In the genomic region with DNA sequence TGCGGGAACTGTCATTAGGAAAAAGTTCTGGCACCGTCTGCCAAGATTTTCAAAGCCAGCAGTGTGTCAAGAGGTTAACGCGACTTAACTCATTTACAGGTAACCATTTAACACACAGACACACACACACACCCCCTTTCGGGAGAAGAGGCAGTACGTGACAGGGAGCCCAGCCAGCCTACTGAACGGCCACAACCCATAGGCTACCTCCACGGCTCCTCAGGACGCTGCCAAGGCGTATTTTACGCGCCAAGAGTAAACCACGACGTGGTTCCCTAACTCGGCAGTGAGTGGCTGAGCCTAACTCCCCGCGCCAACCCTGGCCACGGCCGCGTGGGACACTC, we compare ENCODE assay signal across 8 mouse cellular contexts. TPM values are rescaled to one million over a fixed set of nuclear protein-coding genes. Genes with fewer than 3 reads are reported as not detected.
DNase-seq lines count a peak whose midpoint lies in the region; ATAC-seq lines count a peak whose summit lies in the region.

No protein-coding gene starts in this region.

- peaks cover 43% of the 10 kb centered on the region for H3K4me1 ChIP-seq in heart, embryonic 15.5 days (replicated peaks)
- H3K4me1 ChIP-seq in hindbrain, embryonic 11.5 days (replicated peaks; ENCODE audit: control insufficient read depth, insufficient read depth, low read length): peaks cover 5% of the 10 kb centered on the region; the same call in 1 of the 2 replicates
- H3K4me1 ChIP-seq in midbrain, embryonic 13.5 days (replicated peaks): peaks cover 54% of the 10 kb centered on the region

- H3K9ac ChIP-seq in heart, embryonic 15.5 days: peak overlapping the region; percentile 91
- peak overlapping the region; percentile 97 for H3K9ac ChIP-seq in hindbrain, embryonic 11.5 days (ENCODE audit: low read depth, low read length)
- H3K9ac ChIP-seq in midbrain, embryonic 13.5 days (replicated peaks): peak overlapping the region; percentile 99

- intact Hi-C loops in heart, postnatal 36 days (cut with DNase I): loop anchor here (5.0 to 10.0 kb wide), 4 partner anchors 127 to 1781 kb away; partner anchors contain the start of genes Coq7, Gde1, Rps13 and Smg1

- no peaks in the 10 kb centered on the region for H3K27me3 ChIP-seq in heart, embryonic 15.5 days
- H3K27me3 ChIP-seq in hindbrain, embryonic 11.5 days (ENCODE audit: control insufficient read depth, insufficient read depth, low read length): no peaks in the 10 kb centered on the region
- no peaks in the 10 kb centered on the region for H3K27me3 ChIP-seq in midbrain, embryonic 13.5 days

- peak overlapping the region; percentile 68 for H3K4me3 ChIP-seq in heart, embryonic 15.5 days
- peak overlapping the region; percentile 98 for H3K4me3 ChIP-seq in hindbrain, embryonic 11.5 days (ENCODE audit: low read depth, low read length)
- peak overlapping the region; percentile 98 for H3K4me3 ChIP-seq in midbrain, embryonic 13.5 days (replicated peaks)

- 0% methylated on average over 20 of the region's 20 CpGs for WGBS in heart, embryonic 15.5 days
- WGBS in hindbrain, embryonic 11.5 days: 0% methylated on average over 20 of the region's 20 CpGs
- WGBS in midbrain, embryonic 13.5 days: under 1% methylated on average over 20 of the region's 20 CpGs

- peak overlapping the region; percentile 86 for H3K4me2 ChIP-seq in heart, embryonic 15.5 days
- peak overlapping the region; percentile 77 for H3K4me2 ChIP-seq in hindbrain, embryonic 11.5 days (replicated peaks; ENCODE audit: low read depth, low read length)
- peak overlapping the region; percentile 92 for H3K4me2 ChIP-seq in midbrain, embryonic 13.5 days (replicated peaks)

- peak overlapping the region; percentile 88 for H3K27ac ChIP-seq in heart, embryonic 15.5 days
- peak overlapping the region; percentile 83 for H3K27ac ChIP-seq in hindbrain, embryonic 11.5 days (ENCODE audit: low read depth, low read length)
- peak overlapping the region; percentile 90 for H3K27ac ChIP-seq in midbrain, embryonic 13.5 days

- H3K9me3 ChIP-seq in heart, embryonic 15.5 days (replicated peaks): no peaks in the 10 kb centered on the region
- no peaks in the 10 kb centered on the region for H3K9me3 ChIP-seq in hindbrain, embryonic 11.5 days (ENCODE audit: control insufficient read depth, low read length)
- no peaks in the 10 kb centered on the region for H3K9me3 ChIP-seq in midbrain, embryonic 13.5 days

- peaks cover 63% of the 10 kb centered on the region for H3K36me3 ChIP-seq in heart, embryonic 15.5 days
- H3K36me3 ChIP-seq in hindbrain, embryonic 11.5 days (ENCODE audit: control insufficient read depth, insufficient read depth, low read length): peaks cover 12% of the 10 kb centered on the region
- H3K36me3 ChIP-seq in midbrain, embryonic 13.5 days: peaks cover 68% of the 10 kb centered on the region

- peak; percentile 40 for ATAC-seq in heart, embryonic 15.5 days (replicated peaks; ENCODE audit: insufficient number of reproducible peaks, insufficient read depth, low FRiP score, low read depth)
- ATAC-seq in hindbrain, embryonic 11.5 days (ENCODE audit: low FRiP score): no peak; the same call in 1 of the 2 replicates
- ATAC-seq in midbrain, embryonic 13.5 days: peak; percentile 76; the same call in 1 of the 2 replicates

- DNase-seq in heart, postnatal 36 days: no peak
- DNase-seq in adipocyte (ENCODE audit: low spot score): peak; percentile 46
- no peak for DNase-seq in hindbrain, embryonic 11.5 days (ENCODE audit: low spot score)
- DNase-seq in ovary, postnatal 14 days (ENCODE audit: low spot score): no peak
- DNase-seq in urinary bladder, postnatal 25 days (ENCODE audit: low spot score): no peak
- no peak for DNase-seq in cerebellum, postnatal 36 days

RNA-seq across cellular contexts. Expression of gene Rps15a, which starts 0.5 kb away (rescaled TPM):
- 371 and 431 TPM in 2 replicates for polyA plus RNA-seq in heart, embryonic 15.5 days (2015; fragmentation: Nextera tagmentation; extraction: Ambion mirVana)
- total RNA-seq in heart, postnatal 36 days (2021): 100 to 1,000 TPM; 519 to 578 TPM
- polyA plus RNA-seq in hindbrain, embryonic 11.5 days (2014; fragmentation: Nextera tagmentation; extraction: Ambion mirVana): 611 and 623 TPM in 2 replicates
- polyA plus RNA-seq in midbrain, embryonic 13.5 days (2015; fragmentation: Nextera tagmentation; extraction: Ambion mirVana): 555 and 560 TPM in 2 replicates

RNA-seq across cellular contexts. Expression of gene Arl6ip1, which starts 14.0 kb away (rescaled TPM):
- polyA plus RNA-seq in heart, embryonic 15.5 days (2015; fragmentation: Nextera tagmentation; extraction: Ambion mirVana): 270 and 363 TPM in 2 replicates
- 10 to 100 TPM; 25.2 to 32.7 TPM for total RNA-seq in heart, postnatal 36 days (2021)
- polyA plus RNA-seq in hindbrain, embryonic 11.5 days (2014; fragmentation: Nextera tagmentation; extraction: Ambion mirVana): 435 and 453 TPM in 2 replicates
- 509 and 609 TPM in 2 replicates for polyA plus RNA-seq in midbrain, embryonic 13.5 days (2015; fragmentation: Nextera tagmentation; extraction: Ambion mirVana)
